Mouse (Mus musculus): ENCODE data around the gene Invs. TPM values are rescaled to one million over a fixed set of nuclear protein-coding genes. Genes with fewer than 3 reads are reported as not detected.

Gene Invs
- total and polyA plus RNA-seq, 3 experiments = 2.5 to 2.7 TPM; not detected in 1

GRCm38 (mm10) chr4:48428054-48428453, 148.5 kb downstream of the Invs start:
- peaks cover 0 to 22% of the 10 kb centered on the region in 2 experiments; a peak in 3 of 4 replicates for H3K36me3 ChIP-seq (ENCODE audit: control insufficient read depth in 1 of 2, insufficient read depth in 2 of 2, low read length in 2 of 2)

GRCm38 (mm10) chr4:48454106-48454773, 174.7 kb downstream of the Invs start:
- Histone ChIP-seq H3K9me3 (replicated peaks; ENCODE audit: insufficient read depth, low read length) (no peaks in the 10 kb centered on the region), H3K36me3 (ENCODE audit: control insufficient read depth in 1 of 2, insufficient read depth in 2 of 2, low read length in 2 of 2) (peaks cover 0 to 72% of the 10 kb centered on the region in 2 experiments; a peak in 3 of 4 replicates), H3K9ac (ENCODE audit: control insufficient read depth, low read depth, low read length, poor library complexity, severe bottlenecking) (no peak overlapping the region), H3K79me2 (ENCODE audit: control insufficient read depth, insufficient read depth, low read length, poor library complexity) (0 out of 2 replicates have a peak, but pooled peaks cover 2% of the 10 kb centered on the region), H3K27ac (ENCODE audit: control insufficient read depth, low read depth, low read length) (no peak overlapping the region), H3K27me3 (ENCODE audit: control insufficient read depth in 1 of 2, insufficient read depth in 2 of 2, low read length in 2 of 2) (no peaks in the 10 kb centered on the region), H3K4me3 (ENCODE audit: control insufficient read depth in 1 of 2, insufficient read depth in 1 of 2, low read depth in 2 of 2, low read length in 2 of 2) (no peak overlapping the region), H3K4me1 (ENCODE audit: control insufficient read depth in 1 of 2, insufficient read depth in 2 of 2, low read length in 2 of 2) (no peaks in the 10 kb centered on the region)
- peak; percentile 37 for DNase-seq (ENCODE audit: low read depth, low spot score)
- no peak for TF ChIP-seq ZKSCAN1 (IDR thresholded peaks at IDR 0.05; ENCODE audit: low read depth, low read length)
- TF ChIP-seq CTCF (IDR thresholded peaks at IDR 0.05 in 2 of 3, conservative IDR thresholded peaks at IDR 0.05 in 1 of 3; ENCODE audit: control insufficient read depth in 1 of 3, insufficient read depth in 1 of 3, low read depth in 2 of 3, low read length in 3 of 3, poor library complexity in 1 of 3, severe bottlenecking in 1 of 3) = peak in 2 of 3 experiments; percentile 5 to 37; a peak in 1 of 6 replicates
- peak; percentile 30 for TF ChIP-seq SMC3 (IDR thresholded peaks at IDR 0.05; ENCODE audit: low read depth, low read length)
- no peak for TF ChIP-seq USF2 (IDR thresholded peaks at IDR 0.05; ENCODE audit: borderline replicate concordance in 1 of 2, insufficient read depth in 1 of 2, low read depth in 1 of 2, low read length in 2 of 2)
- TF ChIP-seq POLR2AphosphoS5 (IDR thresholded peaks at IDR 0.05; ENCODE audit: borderline replicate concordance, low read depth, low read length) = no peak

More at GRCm38 (mm10) chr4:48428054-48428453, 148.5 kb downstream of the Invs start:
- Histone ChIP-seq H3K27ac (ENCODE audit: control insufficient read depth, low read depth, low read length) (no peak overlapping the region), H3K9ac (ENCODE audit: control insufficient read depth, low read depth, low read length, poor library complexity, severe bottlenecking) (no peak overlapping the region), H3K9me3 (replicated peaks; ENCODE audit: insufficient read depth, low read length) (no peaks in the 10 kb centered on the region), H3K27me3 (ENCODE audit: control insufficient read depth in 1 of 2, insufficient read depth in 2 of 2, low read length in 2 of 2) (no peaks in the 10 kb centered on the region), H3K4me3 (ENCODE audit: control insufficient read depth in 1 of 2, insufficient read depth in 1 of 2, low read depth in 2 of 2, low read length in 2 of 2) (no peak overlapping the region), H3K4me1 (ENCODE audit: control insufficient read depth in 1 of 2, insufficient read depth in 2 of 2, low read length in 2 of 2) (peaks cover 0 to 2% of the 10 kb centered on the region in 2 experiments; a peak in 2 of 4 replicates), H3K79me2 (ENCODE audit: control insufficient read depth, insufficient read depth, low read length, poor library complexity) (no peaks in the 10 kb centered on the region)
- no peak for DNase-seq (ENCODE audit: low read depth, low spot score)
- TF ChIP-seq JUND (IDR thresholded peaks at IDR 0.05; ENCODE audit: low read depth, low read length) = no peak
- no peak for TF ChIP-seq MAX (IDR thresholded peaks at IDR 0.05; ENCODE audit: low read length)
- TF ChIP-seq GATA1 (IDR thresholded peaks at IDR 0.05; ENCODE audit: low read depth, low read length) = no peak
- no peak for TF ChIP-seq CHD1 (IDR thresholded peaks at IDR 0.05; ENCODE audit: low read depth, low read length)
- TF ChIP-seq HCFC1 (IDR thresholded peaks at IDR 0.05; ENCODE audit: low read depth, low read length) = no peak
- TF ChIP-seq EP300 (IDR thresholded peaks at IDR 0.05; ENCODE audit: low read depth in 1 of 2, low read length in 2 of 2) = no peak
- TF ChIP-seq SIN3A (IDR thresholded peaks at IDR 0.05; ENCODE audit: low read length) = no peak
- no peak for TF ChIP-seq RCOR1 (IDR thresholded peaks at IDR 0.05; ENCODE audit: low read depth, low read length)
- no peak for TF ChIP-seq ZC3H11A (IDR thresholded peaks at IDR 0.05; ENCODE audit: low read depth, low read length)
- TF ChIP-seq ELF1 (IDR thresholded peaks at IDR 0.05; ENCODE audit: low read depth, low read length) = no peak
- TF ChIP-seq TAL1 (IDR thresholded peaks at IDR 0.05; ENCODE audit: low read length) = no peak
- TF ChIP-seq TCF12 (IDR thresholded peaks at IDR 0.05; ENCODE audit: low read depth, low read length) = no peak
- no peak for TF ChIP-seq POLR2AphosphoS2 (IDR thresholded peaks at IDR 0.05; ENCODE audit: low read length)
- no peak for TF ChIP-seq ETS1 (IDR thresholded peaks at IDR 0.05; ENCODE audit: low read depth, low read length)
- TF ChIP-seq MXI1 (IDR thresholded peaks at IDR 0.05; ENCODE audit: low read depth, low read length) = no peak
- TF ChIP-seq POLR2A (IDR thresholded peaks at IDR 0.05; ENCODE audit: control insufficient read depth in 1 of 2, insufficient read depth in 1 of 2, low read depth in 1 of 2, low read length in 2 of 2, poor library complexity in 1 of 2) = no peak
- TF ChIP-seq E2F4 (IDR thresholded peaks at IDR 0.05; ENCODE audit: borderline replicate concordance, low read depth, low read length) = no peak
